Mouse (Mus musculus) stomach, embryonic 15.5 days (tissue): ENCODE measurements around the gene Tmem231. TPM values are rescaled to one million over a fixed set of nuclear protein-coding genes. Genes with fewer than 3 reads are reported as not detected.

Experiments used
- ATAC-seq: fragments of 200-750 bp; cut with Nextera tagmentation; 2 replicates; pipeline ENCODE4 v1.8.0; 2017; ENCODE audit warnings: low read depth, moderate number of reproducible peaks, moderate TSS enrichment; ENCODE audit not compliant: insufficient read depth, low FRiP score
- H3K27ac ChIP-seq: fragments of 300-500 bp; sonication (generic); 2 replicates; pipeline ENCODE4 v1.5.1; 2015; ENCODE audit warnings: mild to moderate bottlenecking, inconsistent platforms
- H3K27me3 ChIP-seq: fragments of 300-500 bp; sonication (generic); replicated peaks from 2 replicates; pipeline ENCODE4 v1.6.1; 2015; ENCODE audit warnings: inconsistent platforms
- H3K36me3 ChIP-seq: fragments of 300-500 bp; sonication (generic); 2 replicates; pipeline ENCODE4 v1.6.1; 2015; ENCODE audit warnings: inconsistent platforms
- H3K4me1 ChIP-seq: fragments of 300-500 bp; sonication (generic); 2 replicates; pipeline ENCODE4 v1.6.1; 2015; ENCODE audit warnings: inconsistent platforms
- H3K4me2 ChIP-seq: fragments of 300-500 bp; sonication (generic); 2 replicates; pipeline ENCODE4 v1.6.1; 2015; ENCODE audit warnings: mild to moderate bottlenecking, inconsistent platforms
- H3K4me3 ChIP-seq: fragments of 300-500 bp; sonication (generic); replicated peaks from 2 replicates; pipeline ENCODE4 v1.5.1; 2015; ENCODE audit warnings: inconsistent platforms
- H3K9ac ChIP-seq: fragments of 300-500 bp; sonication (generic); 2 replicates; pipeline ENCODE4 v1.6.1; 2015; ENCODE audit warnings: inconsistent platforms
- H3K9me3 ChIP-seq: fragments of 300-500 bp; sonication (generic); 2 replicates; pipeline ENCODE4 v1.6.1; 2016; ENCODE audit warnings: inconsistent platforms
- WGBS: fragments of 180-500 bp; shearing (Covaris S2); methylation state at CpG from one replicate; pipeline ENCODE4 v1.1.7; 2015; 5-methylcytosine and 5-hydroxymethylcytosine counted together
- polyA plus RNA-seq: library from polyadenylated mRNA; unstranded; fragments of >200 nt; fragmentation: Nextera tagmentation; extraction: Ambion mirVana; gene quantifications from 2 replicates; pipeline ENCODE4 v1.2.1, GENCODE M21; 2015

Tmem231 gene
- polyA plus RNA-seq: 10.8 and 13.1 TPM in 2 replicates

DNA sequence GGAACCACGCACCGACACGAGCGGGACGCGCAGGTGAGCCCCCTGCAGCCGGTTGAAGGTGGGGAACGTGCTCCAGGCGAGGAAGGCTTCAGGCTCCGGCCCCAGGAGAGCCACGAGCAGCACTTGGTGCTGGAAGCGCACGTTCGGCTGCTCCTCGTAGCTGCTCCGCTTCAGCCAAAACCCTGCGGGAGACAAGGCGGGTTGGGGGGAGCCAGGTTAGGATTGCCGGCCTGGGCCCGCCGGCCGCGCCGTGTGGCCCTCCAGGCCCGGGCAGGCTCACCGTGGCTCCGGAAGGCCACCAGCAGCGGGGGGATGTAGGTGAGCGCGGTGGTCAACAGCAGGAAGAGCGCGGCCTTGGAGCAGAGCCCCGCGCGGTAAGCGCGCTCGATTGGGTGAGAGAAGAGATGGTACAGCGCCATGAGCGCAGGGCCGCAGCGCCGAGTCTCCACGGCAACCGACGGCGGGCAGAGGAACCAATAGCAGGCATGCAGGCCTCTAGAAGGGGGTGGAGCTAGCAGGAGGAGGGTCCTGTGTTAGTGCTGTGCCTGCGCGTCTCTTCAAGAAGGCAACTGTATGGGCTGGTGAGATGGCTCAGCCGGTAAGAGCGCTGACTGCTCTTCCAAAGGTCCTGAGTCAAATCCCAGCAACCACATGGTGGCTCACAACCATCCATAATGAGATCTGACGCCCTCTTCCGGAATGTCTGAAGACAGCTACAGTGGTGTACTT lies at the start of gene Tmem231:
TSS of gene Tmem231 (minus strand) at position 534 of the 729 bp plus-strand sequence.
- H3K9ac ChIP-seq: peak within 1 kb of the TSS; percentile 60
- peaks cover 12% of the 10 kb centered on the region for H3K4me1 ChIP-seq
- peak within 1 kb of the TSS; percentile 79 for H3K27ac ChIP-seq
- H3K4me3 ChIP-seq: peak within 1 kb of the TSS; percentile 66
- H3K4me2 ChIP-seq: peak within 1 kb of the TSS; percentile 96
- no peaks in the 10 kb centered on the region for H3K27me3 ChIP-seq
- ATAC-seq: peak; percentile 97
- under 1% methylated on average over 53 of the region's 53 CpGs for WGBS
- H3K36me3 ChIP-seq: no peaks in the 10 kb centered on the region
- no peaks in the 10 kb centered on the region for H3K9me3 ChIP-seq

DNA sequence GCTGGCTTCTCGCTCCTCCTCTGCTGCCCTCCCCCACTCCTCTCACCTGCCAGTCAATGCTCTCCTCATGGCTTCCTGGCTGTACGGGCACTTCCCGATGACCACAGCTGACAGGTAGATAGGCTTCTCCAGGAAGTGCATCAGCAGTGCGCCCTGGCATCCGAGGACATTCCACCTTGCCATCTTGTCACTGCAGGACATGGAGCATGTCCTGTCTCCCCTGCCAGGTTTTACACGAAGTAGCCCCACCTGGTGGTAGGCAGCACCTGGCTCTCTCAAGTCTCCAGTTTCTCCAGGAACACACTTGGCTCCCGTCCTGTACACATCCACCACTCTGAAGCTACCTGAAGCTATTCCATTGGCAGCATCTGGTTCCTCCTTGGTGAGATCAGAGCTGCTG lies 48.4 kb upstream of the Tmem231 start:
- WGBS: 68% methylated on average over 7 of the region's 7 CpGs
- Histone ChIP-seq H3K4me1 (no peaks in the 10 kb centered on the region), H3K27me3 (no peaks in the 10 kb centered on the region), H3K36me3 (peaks cover 10% of the 10 kb centered on the region), H3K9me3 (no peaks in the 10 kb centered on the region), H3K4me3 (no peak overlapping the region), H3K27ac (no peak overlapping the region), H3K9ac (no peak overlapping the region), H3K4me2 (no peak overlapping the region)
- no peak for ATAC-seq

DNA sequence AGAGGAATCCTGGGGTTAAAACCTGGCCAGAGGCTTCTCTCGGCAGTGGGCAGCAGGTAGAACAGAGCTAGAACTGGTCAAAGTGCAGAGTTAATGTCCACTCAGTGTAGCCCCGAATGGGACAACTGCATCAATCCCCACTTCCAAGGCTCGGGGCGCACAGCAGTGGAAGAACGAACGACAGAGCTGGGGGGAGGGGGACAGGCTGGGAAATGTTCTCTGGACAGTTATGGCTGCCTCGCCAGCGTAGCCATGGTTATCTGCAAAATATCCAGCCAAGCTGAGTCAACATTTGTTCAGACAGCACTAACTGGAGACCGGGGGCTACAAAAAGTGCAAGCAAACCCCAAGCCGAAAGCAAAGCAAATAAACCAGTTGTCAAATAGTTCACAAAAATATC lies 44.5 kb upstream of the Tmem231 start:
- Histone ChIP-seq H3K27me3 (no peaks in the 10 kb centered on the region), H3K9ac (no peak overlapping the region), H3K27ac (no peak overlapping the region), H3K4me3 (no peak overlapping the region), H3K9me3 (no peaks in the 10 kb centered on the region), H3K4me1 (no peaks in the 10 kb centered on the region), H3K36me3 (peaks cover 6% of the 10 kb centered on the region), H3K4me2 (no peak overlapping the region)
- ATAC-seq: no peak
- 64% methylated on average over 10 of the region's 10 CpGs for WGBS

DNA sequence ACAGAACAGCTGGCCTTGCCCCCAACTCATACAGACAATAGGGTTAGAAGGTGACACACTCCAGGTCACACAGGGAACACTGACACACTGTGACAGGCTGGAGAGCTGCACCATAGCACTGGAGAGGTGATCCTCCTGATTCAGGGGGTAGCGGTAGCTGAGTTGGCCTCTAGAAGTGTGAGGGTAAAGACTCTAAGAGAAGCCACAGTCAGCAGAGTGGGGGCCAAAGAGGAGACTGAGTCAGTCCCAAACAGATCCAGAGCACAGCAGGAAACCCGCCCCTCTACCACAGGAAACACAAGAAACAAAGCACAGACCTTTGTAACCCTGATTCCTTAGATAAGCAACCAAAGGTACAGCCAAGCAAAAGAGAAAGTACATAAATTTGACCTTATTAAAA lies 42.6 kb upstream of the Tmem231 start:
- Histone ChIP-seq H3K9me3 (no peaks in the 10 kb centered on the region), H3K36me3 (peaks cover 6% of the 10 kb centered on the region), H3K4me1 (no peaks in the 10 kb centered on the region), H3K9ac (no peak overlapping the region), H3K27ac (no peak overlapping the region), H3K4me3 (no peak overlapping the region), H3K27me3 (no peaks in the 10 kb centered on the region), H3K4me2 (no peak overlapping the region)
- ATAC-seq: no peak
- WGBS: 84% methylated on average over 2 of the region's 2 CpGs

DNA sequence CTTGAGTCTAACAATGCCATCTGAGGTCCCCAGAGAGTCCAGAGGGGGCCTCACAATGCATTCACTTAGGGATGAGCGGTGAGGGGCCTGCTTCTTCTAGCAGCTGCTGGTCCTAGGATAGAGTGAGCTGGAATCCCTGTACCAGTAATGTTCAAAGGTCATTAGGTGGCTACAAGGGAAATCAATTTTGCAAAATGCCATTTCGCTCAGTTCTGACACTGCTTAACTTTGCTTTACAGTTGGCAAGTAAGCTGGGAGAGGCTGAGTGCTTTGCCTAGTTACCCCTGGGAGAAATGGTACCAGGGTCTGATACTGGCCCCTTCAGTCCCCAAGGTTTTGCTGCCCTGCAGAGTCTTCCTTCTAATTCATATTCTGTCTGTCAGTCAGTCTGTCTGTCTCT lies 42.0 kb upstream of the Tmem231 start:
- WGBS: 88% methylated on average over 2 of the region's 2 CpGs
- ATAC-seq: no peak
- H3K4me3 ChIP-seq: no peak overlapping the region
- H3K36me3 ChIP-seq: peaks cover 9% of the 10 kb centered on the region
- no peaks in the 10 kb centered on the region for H3K9me3 ChIP-seq
- H3K27ac ChIP-seq: no peak overlapping the region
- no peak overlapping the region for H3K9ac ChIP-seq
- H3K4me1 ChIP-seq: no peaks in the 10 kb centered on the region
- no peaks in the 10 kb centered on the region for H3K27me3 ChIP-seq
- no peak overlapping the region for H3K4me2 ChIP-seq

DNA sequence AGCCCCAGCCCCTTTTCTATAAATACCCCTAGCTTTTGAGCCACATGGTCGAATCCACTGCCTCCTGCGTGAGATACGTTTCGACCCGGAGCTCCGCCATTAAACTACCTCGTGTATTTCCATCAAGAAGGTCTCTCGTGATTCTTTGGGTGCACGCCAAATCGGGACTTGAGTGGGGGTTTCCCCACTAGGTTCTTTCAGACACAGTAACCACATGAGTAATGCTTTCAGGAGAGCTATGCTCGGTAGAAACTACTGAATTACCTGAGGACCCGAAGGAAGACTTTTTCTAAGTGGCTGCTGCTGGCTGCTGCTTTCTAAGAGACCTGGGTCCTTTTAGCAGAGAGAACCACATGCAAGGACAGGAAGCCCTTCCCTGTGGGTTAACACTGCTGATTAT lies 40.5 kb upstream of the Tmem231 start:
- H3K9ac ChIP-seq: no peak overlapping the region
- WGBS: 96% methylated on average over 12 of the region's 12 CpGs

DNA sequence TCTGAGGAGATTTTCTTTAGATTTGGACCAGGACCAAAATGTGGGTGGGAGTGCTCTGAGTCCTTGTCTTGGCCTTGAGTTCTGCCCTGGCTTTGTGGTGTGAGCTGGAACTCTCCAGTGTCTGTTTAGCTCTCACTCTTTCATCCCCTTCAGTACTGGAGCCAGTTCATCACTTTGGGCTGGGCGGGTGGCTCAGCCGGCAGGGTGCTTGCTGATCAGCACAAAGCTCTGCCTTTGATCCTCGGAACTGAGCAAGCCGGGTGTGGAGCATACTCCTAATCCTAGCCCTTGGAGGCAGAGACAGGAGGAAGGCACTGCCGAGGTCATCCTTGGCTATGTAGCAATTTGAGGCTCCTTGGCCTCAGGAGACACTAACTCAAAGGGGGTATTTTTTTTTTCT lies 35.3 kb upstream of the Tmem231 start:
- Histone ChIP-seq H3K4me3 (no peak overlapping the region), H3K9me3 (no peaks in the 10 kb centered on the region), H3K27ac (no peak overlapping the region), H3K36me3 (0 out of 2 replicates have a peak, but pooled peaks cover 7% of the 10 kb centered on the region), H3K27me3 (no peaks in the 10 kb centered on the region), H3K4me1 (no peaks in the 10 kb centered on the region), H3K9ac (no peak overlapping the region), H3K4me2 (no peak overlapping the region)
- WGBS: 48% methylated on average over 5 of the region's 5 CpGs
- ATAC-seq: no peak

More for the DNA sequence above, 40.5 kb upstream of the Tmem231 start:
- ATAC-seq: no peak
- Histone ChIP-seq H3K36me3 (peaks cover 9% of the 10 kb centered on the region), H3K4me2 (no peak overlapping the region), H3K27ac (no peak overlapping the region), H3K4me1 (no peaks in the 10 kb centered on the region), H3K9me3 (no peaks in the 10 kb centered on the region), H3K27me3 (no peaks in the 10 kb centered on the region), H3K4me3 (no peak overlapping the region)

DNA sequence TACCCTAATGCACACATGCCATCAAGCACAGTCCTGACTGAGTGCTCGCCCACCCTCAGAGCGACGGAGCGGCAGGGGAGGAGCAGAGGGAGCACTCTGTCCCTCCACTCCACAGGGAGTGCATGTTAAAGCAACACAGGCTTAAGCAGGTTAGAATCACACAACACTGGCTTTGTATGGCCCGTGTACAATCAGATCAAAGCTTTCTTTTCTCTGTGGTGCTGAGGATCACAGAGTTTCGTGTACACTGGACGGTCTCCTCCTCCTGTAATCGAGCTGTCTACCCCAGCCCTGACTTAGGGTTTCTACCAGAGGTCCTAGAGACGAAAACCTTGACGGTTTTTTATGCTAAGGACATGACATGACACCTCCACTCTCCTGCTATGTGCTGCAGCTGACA lies 34.9 kb upstream of the Tmem231 start:
- ATAC-seq: no peak

DNA sequence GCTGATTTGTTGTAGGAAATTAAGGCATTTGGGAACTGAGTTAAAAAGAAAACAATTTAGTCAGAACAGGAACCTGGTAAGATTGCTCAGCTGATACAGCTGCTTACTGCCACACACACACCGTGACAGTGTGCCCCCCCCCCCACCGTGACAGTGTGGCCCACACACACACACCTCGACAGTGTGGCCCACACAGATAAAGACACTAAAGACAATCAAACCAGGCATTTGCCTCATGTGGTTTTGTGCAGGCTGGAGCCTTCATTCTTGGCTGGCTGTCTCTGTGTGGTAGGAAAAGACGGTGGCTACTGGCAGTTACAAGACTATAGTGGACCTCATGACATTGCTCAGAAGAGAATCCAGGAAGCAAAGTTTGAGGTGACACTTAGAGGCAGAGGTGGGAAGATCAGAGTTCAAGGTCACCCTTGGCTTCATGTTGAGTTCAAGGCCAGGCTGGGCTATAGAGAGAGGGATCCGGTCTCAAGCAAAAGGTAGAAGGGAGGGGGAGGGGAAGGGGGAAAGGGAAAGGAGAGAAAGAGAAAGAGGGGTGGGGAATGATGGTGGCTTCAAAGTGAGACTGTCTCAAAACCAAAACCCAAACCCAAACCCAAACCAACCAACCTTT lies 33.7 kb upstream of the Tmem231 start:
- ATAC-seq: no peak
- Histone ChIP-seq H3K9me3 (no peaks in the 10 kb centered on the region), H3K27ac (no peak overlapping the region), H3K36me3 (0 out of 2 replicates have a peak, but pooled peaks cover 7% of the 10 kb centered on the region), H3K27me3 (no peaks in the 10 kb centered on the region), H3K4me3 (no peak overlapping the region), H3K9ac (no peak overlapping the region), H3K4me2 (no peak overlapping the region), H3K4me1 (no peaks in the 10 kb centered on the region)
- 80% methylated on average over 5 of the region's 5 CpGs for WGBS

More for the DNA sequence above, 34.9 kb upstream of the Tmem231 start:
- no peak overlapping the region for H3K4me2 ChIP-seq
- 89% methylated on average over 10 of the region's 10 CpGs for WGBS
- no peaks in the 10 kb centered on the region for H3K4me1 ChIP-seq
- H3K27me3 ChIP-seq: no peaks in the 10 kb centered on the region
- no peak overlapping the region for H3K4me3 ChIP-seq
- no peaks in the 10 kb centered on the region for H3K9me3 ChIP-seq
- no peak overlapping the region for H3K9ac ChIP-seq
- H3K36me3 ChIP-seq: 0 out of 2 replicates have a peak, but pooled peaks cover 7% of the 10 kb centered on the region
- H3K27ac ChIP-seq: no peak overlapping the region

DNA sequence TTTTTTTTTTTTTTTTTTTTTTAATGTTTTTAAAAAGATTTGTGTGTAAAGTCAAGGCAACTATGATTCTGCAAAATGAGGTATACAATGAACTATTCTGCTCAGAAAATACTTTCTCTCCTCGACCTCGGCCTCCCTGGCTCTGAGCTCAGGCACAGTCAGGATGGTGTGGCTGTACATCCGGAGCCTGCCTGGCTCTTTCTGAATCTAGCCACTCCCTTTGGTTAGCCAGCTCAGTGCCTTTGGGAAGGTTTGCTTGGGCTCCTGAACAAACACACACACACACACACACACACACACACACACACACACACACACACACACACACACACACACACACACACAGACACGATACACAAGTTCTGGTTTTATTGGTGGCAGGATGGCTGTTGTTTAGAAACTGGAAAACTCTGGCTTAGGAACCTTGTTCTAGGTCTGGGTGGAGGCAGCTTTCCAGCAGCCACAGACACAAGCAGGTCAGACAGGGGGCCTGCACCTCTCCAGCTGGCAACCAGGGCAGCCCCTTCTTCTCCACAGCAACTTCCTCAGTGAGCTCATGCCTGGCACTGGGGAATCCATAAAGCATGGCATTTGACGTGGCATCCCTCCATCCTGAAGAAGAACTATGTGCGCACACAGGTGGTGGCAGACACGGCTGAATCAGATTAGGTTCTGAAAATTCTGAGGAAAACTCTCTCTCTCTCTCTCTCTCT lies 31.3 kb upstream of the Tmem231 start:
- no peaks in the 10 kb centered on the region for H3K27me3 ChIP-seq
- no peak overlapping the region for H3K27ac ChIP-seq
- no peak overlapping the region for H3K9ac ChIP-seq
- WGBS: 61% methylated on average over 7 of the region's 7 CpGs
- H3K36me3 ChIP-seq: 0 out of 2 replicates have a peak, but pooled peaks cover 4% of the 10 kb centered on the region
- ATAC-seq: no peak
- no peaks in the 10 kb centered on the region for H3K9me3 ChIP-seq
- H3K4me1 ChIP-seq: no peaks in the 10 kb centered on the region
- H3K4me2 ChIP-seq: no peak overlapping the region
- H3K4me3 ChIP-seq: no peak overlapping the region

DNA sequence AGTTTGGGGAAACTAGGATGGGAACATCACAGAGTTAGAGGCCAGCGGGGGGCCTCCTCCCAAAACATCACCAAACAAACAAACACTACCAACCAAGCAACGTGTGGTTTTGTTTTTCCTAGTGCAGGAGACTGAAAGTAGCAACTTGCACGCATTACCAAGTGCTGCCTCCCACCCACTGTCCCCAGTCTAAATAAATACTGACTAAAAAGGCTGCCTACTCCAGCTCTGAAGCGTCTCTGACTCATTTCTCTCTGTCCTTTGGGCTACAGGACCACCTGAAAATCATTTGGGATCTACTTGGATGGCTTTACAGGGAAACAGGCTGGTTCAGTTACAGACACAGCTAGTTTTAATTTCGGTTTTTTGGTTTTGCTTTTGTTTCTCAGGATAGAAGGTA lies 30.7 kb upstream of the Tmem231 start:
- WGBS: 55% methylated on average over 5 of the region's 5 CpGs
- H3K4me1 ChIP-seq: no peaks in the 10 kb centered on the region
- no peak overlapping the region for H3K4me2 ChIP-seq
- no peak overlapping the region for H3K9ac ChIP-seq
- no peak overlapping the region for H3K27ac ChIP-seq
- H3K4me3 ChIP-seq: no peak overlapping the region
- ATAC-seq: no peak
- H3K9me3 ChIP-seq: no peaks in the 10 kb centered on the region
- 0 out of 2 replicates have a peak, but pooled peaks cover 4% of the 10 kb centered on the region for H3K36me3 ChIP-seq
- no peaks in the 10 kb centered on the region for H3K27me3 ChIP-seq

DNA sequence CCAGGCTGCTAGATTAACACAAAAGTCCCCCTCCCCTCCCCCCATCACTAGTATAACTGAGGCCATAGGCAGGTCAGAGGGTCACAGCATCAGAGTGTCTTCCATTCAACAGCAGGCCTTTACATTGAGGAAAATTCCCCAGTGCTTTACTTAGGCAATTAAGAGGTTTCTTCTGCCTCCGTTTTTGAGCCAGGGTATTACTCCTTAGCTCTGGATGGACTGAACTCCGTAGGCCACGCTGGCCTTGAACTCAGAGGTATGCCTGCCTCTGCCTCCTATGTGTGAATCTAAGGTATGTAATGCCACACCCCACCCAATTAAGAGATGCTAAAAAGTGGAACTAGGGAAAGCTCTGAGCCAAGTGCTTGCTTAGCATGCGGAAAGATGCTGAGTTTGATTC lies 29.9 kb upstream of the Tmem231 start:
- 0 out of 2 replicates have a peak, but pooled peaks cover 4% of the 10 kb centered on the region for H3K36me3 ChIP-seq
- no peak for ATAC-seq
- 88% methylated on average over 4 of the region's 4 CpGs for WGBS

More for the DNA sequence above, 29.9 kb upstream of the Tmem231 start:
- Histone ChIP-seq H3K4me2 (no peak overlapping the region), H3K9me3 (no peaks in the 10 kb centered on the region), H3K27ac (no peak overlapping the region), H3K4me3 (no peak overlapping the region), H3K4me1 (no peaks in the 10 kb centered on the region), H3K9ac (no peak overlapping the region), H3K27me3 (no peaks in the 10 kb centered on the region)
